Mouse (Mus musculus) kidney, adult 2 months (tissue): Measurements from ENCODE around the gene Spem2. TPM values are rescaled to one million over a fixed set of nuclear protein-coding genes. Genes with fewer than 3 reads are reported as not detected.
"Not testable (repeated sequence)": the region's sequence is repeated elsewhere in the genome, so short reads cannot be mapped to it uniquely, and the experiment has no call there.

Experiments used
- DNase-seq: peaks from one replicate; pipeline ENCODE4 v3.0.0; 2021
- H3K27ac ChIP-seq: fragments of 200-500 bp; 2 replicates; pipeline ENCODE4 v1.5.1; 2012; ENCODE audit warnings: low read depth, low read length, control low read depth, inconsistent platforms; ENCODE audit not compliant: insufficient read depth
- H3K27me3 ChIP-seq: fragments of 200-500 bp; replicated peaks from 2 replicates; pipeline ENCODE4 v1.6.1; 2012; ENCODE audit warnings: mild to moderate bottlenecking, moderate library complexity, low read length, inconsistent platforms; ENCODE audit not compliant: control insufficient read depth, insufficient read depth
- H3K36me3 ChIP-seq: fragments of 200-500 bp; 2 replicates; pipeline ENCODE4 v1.6.1; 2012; ENCODE audit warnings: mild to moderate bottlenecking, moderate library complexity, low read length, inconsistent platforms; ENCODE audit not compliant: control insufficient read depth, insufficient read depth
- H3K4me1 ChIP-seq: fragments of 200-500 bp; 2 replicates; pipeline ENCODE4 v1.6.1; 2011; ENCODE audit warnings: low read length; ENCODE audit not compliant: control insufficient read depth, insufficient read depth
- H3K4me3 ChIP-seq: fragments of 200-500 bp; 2 replicates; pipeline ENCODE4 v1.5.1; 2011; ENCODE audit warnings: mild to moderate bottlenecking, low read depth, low read length, control low read depth; ENCODE audit not compliant: insufficient read depth
- CTCF ChIP-seq: fragments of 200-500 bp; conservative IDR thresholded peaks from 2 replicates; pipeline ENCODE4 v1.5.1; 2011; ENCODE audit warnings: low read depth, mild to moderate bottlenecking, control low read depth, low read length, moderate library complexity, mixed read lengths; ENCODE audit not compliant: insufficient read depth, insufficient read length
- POLR2A ChIP-seq: fragments of 200-500 bp; IDR thresholded peaks from one replicate; pipeline ENCODE4 v1.6.1; 2011; ENCODE audit warnings: low read depth, low read length, control low read depth
- WGBS: fragments of 180-500 bp; shearing (Covaris S2); methylation state at CpG from one replicate; pipeline ENCODE4 v1.1.7; 2018; 5-methylcytosine and 5-hydroxymethylcytosine counted together
- polyA plus RNA-seq: library from polyadenylated mRNA; depleted of rRNA; stranded (reverse); fragments of >200 nt; gene quantifications from 2 replicates; pipeline ENCODE4 v1.2.3, GENCODE M21; 2012; rRNA removed

Spem2 gene
- 0.20 and 0.26 TPM in 2 replicates for polyA plus RNA-seq

GRCm38 (mm10) chr11:69818365-69818764 is at the start of gene Spem2:
TSS of gene Spem2 (minus strand) at chr11:69818465.
- Histone ChIP-seq H3K36me3 (no peaks in the 10 kb centered on the region), H3K27me3 (no peaks in the 10 kb centered on the region), H3K4me3 (no peak within 1 kb of the TSS), H3K4me1 (no peaks in the 10 kb centered on the region), H3K27ac (no peak within 1 kb of the TSS)
- 80% methylated on average over 2 of the region's 2 CpGs for WGBS
- no peak for DNase-seq
- TF ChIP-seq POLR2A (no peak), CTCF (no peak)

GRCm38 (mm10) chr11:69867335-69867734 is 49.1 kb upstream of the Spem2 start:
- DNase-seq, result no peak
- H3K27ac ChIP-seq, result no peak overlapping the region
- H3K4me1 ChIP-seq, result no peaks in the 10 kb centered on the region
- no peaks in the 10 kb centered on the region for H3K36me3 ChIP-seq
- no peaks in the 10 kb centered on the region for H3K27me3 ChIP-seq
- no peak overlapping the region for H3K4me3 ChIP-seq
- TF ChIP-seq CTCF (no peak), POLR2A (no peak)
- 79% methylated on average over 9 of the region's 9 CpGs for WGBS

GRCm38 (mm10) chr11:69865561-69865960 is 47.3 kb upstream of the Spem2 start:
- TF ChIP-seq POLR2A, result no peak
- Histone ChIP-seq H3K27ac (no peak overlapping the region), H3K27me3 (no peaks in the 10 kb centered on the region), H3K36me3 (no peaks in the 10 kb centered on the region), H3K4me1 (no peaks in the 10 kb centered on the region), H3K4me3 (no peak overlapping the region)
- WGBS, result 84% methylated on average over 9 of the region's 9 CpGs
- DNase-seq, result no peak

- no peak overlapping the region for H3K4me3 ChIP-seq
- no peak for TF ChIP-seq POLR2A
- no peak for TF ChIP-seq CTCF
- no peak overlapping the region for H3K27ac ChIP-seq
- no peaks in the 10 kb centered on the region for H3K4me1 ChIP-seq
- WGBS, result 51% methylated on average over 8 of the region's 8 CpGs
- H3K36me3 ChIP-seq, result no peaks in the 10 kb centered on the region
- no peak for DNase-seq
- no peaks in the 10 kb centered on the region for H3K27me3 ChIP-seq
Observed at GRCm38 (mm10) chr11:69864138-69864860, 46.0 kb upstream of the Spem2 start.

GRCm38 (mm10) chr11:69863729-69864128 is 45.5 kb upstream of the Spem2 start:
- WGBS, result 66% methylated on average over 3 of the region's 3 CpGs
- not testable (repeated sequence) for H3K27me3 ChIP-seq, DNase-seq, H3K27ac ChIP-seq, H3K4me3 ChIP-seq, H3K4me1 ChIP-seq, H3K36me3 ChIP-seq

- WGBS, result 27% methylated on average over 30 of the region's 30 CpGs
- H3K27ac ChIP-seq, result peak within 1 kb of the TSS; percentile 75
- no peaks in the 10 kb centered on the region; the same call in 1 of the 2 replicates for H3K4me1 ChIP-seq
- no peaks in the 10 kb centered on the region for H3K27me3 ChIP-seq
- DNase-seq, result peak; percentile 80
- H3K4me3 ChIP-seq, result peak within 1 kb of the TSS; percentile 46
- TF ChIP-seq CTCF, result no peak
- TF ChIP-seq POLR2A, result no peak
- no peaks in the 10 kb centered on the region for H3K36me3 ChIP-seq
Observed at GRCm38 (mm10) chr11:69858113-69858998, 40.1 kb upstream of the Spem2 start, which contains the start of gene Tnk1. TSS of gene Tnk1 (minus strand) at chr11:69858730.

- H3K36me3 ChIP-seq, result no peaks in the 10 kb centered on the region
- H3K4me1 ChIP-seq, result no peaks in the 10 kb centered on the region; the same call in 1 of the 2 replicates
- DNase-seq, result peak; percentile 37
- WGBS, result 39% methylated on average over 16 of the region's 16 CpGs
- no peaks in the 10 kb centered on the region for H3K27me3 ChIP-seq
- no peak overlapping the region for H3K27ac ChIP-seq
- no peak overlapping the region for H3K4me3 ChIP-seq
- no peak for TF ChIP-seq POLR2A
- TF ChIP-seq CTCF, result peak; percentile 42
Observed at GRCm38 (mm10) chr11:69855347-69855746, 37.1 kb upstream of the Spem2 start.
